Mouse (Mus musculus) kidney, adult 2 months (tissue): ENCODE measurements at regions not wholly inside any gene's neighbourhood (a gene's known extent, or its start where the extent isn't known, plus 50 kb on each side); places are given as distances from the start of the nearest gene placed in this dataset.

Source experiments
- CTCF ChIP-seq: fragments of 200-500 bp; conservative IDR thresholded peaks from 2 replicates; pipeline ENCODE4 v1.5.1; 2011; ENCODE audit warnings: low read depth, mild to moderate bottlenecking, control low read depth, low read length, moderate library complexity, mixed read lengths; ENCODE audit not compliant: insufficient read depth, insufficient read length
- POLR2A ChIP-seq: fragments of 200-500 bp; IDR thresholded peaks from one replicate; pipeline ENCODE4 v1.6.1; 2011; ENCODE audit warnings: low read depth, low read length, control low read depth

- TF ChIP-seq CTCF (no peak), POLR2A (no peak)
Observed at GRCm38 (mm10) chr1:118748196-118748595, 120.5 kb downstream of the Tfcp2l1 start.
